10 mouse cellular contexts compared by ENCODE assay signal in the genomic region with DNA sequence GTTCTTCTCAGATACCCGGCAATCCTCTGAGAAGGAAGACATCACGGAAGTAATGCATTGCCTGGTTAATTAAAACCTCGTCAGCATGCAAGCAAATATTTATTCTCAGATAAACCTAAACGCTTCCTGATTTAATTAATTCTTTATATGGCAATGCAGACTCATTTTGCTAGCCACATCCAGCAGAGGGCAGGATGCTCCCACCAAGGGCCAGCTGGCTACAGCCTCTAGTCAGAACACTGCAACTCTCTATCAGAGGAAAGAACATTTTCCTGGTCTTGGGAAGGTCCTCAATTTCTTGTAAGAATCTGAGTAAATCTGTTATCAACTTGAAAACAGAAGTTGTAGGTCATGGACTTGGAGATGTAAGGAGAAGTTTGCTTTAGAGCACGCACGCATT. TPM values are rescaled to one million over a fixed set of nuclear protein-coding genes. Genes with fewer than 3 reads are reported as not detected.
DNase-seq lines count a peak whose midpoint lies in the region; ATAC-seq and TF ChIP-seq lines count a peak whose summit lies in the region.
"Had no signal": no experiment of that assay in that cellular context is flagged by ENCODE, and none has a peak within 500 bp of the region (broad histone marks: within the 10 kb centered on the region; RNA-seq: fewer than 3 reads in every experiment).

No protein-coding gene starts in this region.

- ATAC-seq in forebrain, embryonic 13.5 days: peak; percentile 91
- peak; percentile 60; the same call in 1 of the 2 replicates for ATAC-seq in midbrain, embryonic 14.5 days (ENCODE audit: low FRiP score, low TSS enrichment)

- no peaks in the 10 kb centered on the region; the same call in 1 of the 2 replicates for H3K4me1 ChIP-seq in heart, adult 2 months (ENCODE audit: control insufficient read depth, insufficient read depth, low read length)
- H3K4me1 ChIP-seq in forebrain, embryonic 13.5 days: no peaks in the 10 kb centered on the region
- no peaks in the 10 kb centered on the region for H3K4me1 ChIP-seq in midbrain, embryonic 14.5 days (ENCODE audit: control insufficient read depth, insufficient read depth, low read length)
- H3K4me1 ChIP-seq: limb, embryonic 12.5 days had no signal

- no peak for TF ChIP-seq EP300 in heart, adult 2 months (IDR thresholded peaks at IDR 0.05; ENCODE audit: insufficient read depth, low read depth, low read length)

- TF ChIP-seq CTCF in heart, adult 2 months (IDR thresholded peaks at IDR 0.05): peak; percentile 76
- peak; percentile 78 for TF ChIP-seq CTCF in brain, embryonic 14.5 days (IDR thresholded peaks at IDR 0.05; ENCODE audit: borderline replicate concordance, extremely low read depth, insufficient read depth, insufficient read length)
- TF ChIP-seq CTCF in left cerebral cortex, adult 2 months (IDR thresholded peaks at IDR 0.05): peak; percentile 89

- no peaks in the 10 kb centered on the region for H3K36me3 ChIP-seq in heart, adult 2 months (ENCODE audit: control insufficient read depth, insufficient read depth, low read length)
- no peaks in the 10 kb centered on the region for H3K36me3 ChIP-seq in forebrain, embryonic 13.5 days (ENCODE audit: poor library complexity, severe bottlenecking)
- no peaks in the 10 kb centered on the region for H3K36me3 ChIP-seq in midbrain, embryonic 14.5 days (ENCODE audit: control insufficient read depth, insufficient read depth, low read length)
- H3K36me3 ChIP-seq: G1E; limb, embryonic 12.5 days had no signal

- no peak overlapping the region for H3K4me2 ChIP-seq in forebrain, embryonic 13.5 days
- H3K4me2 ChIP-seq in midbrain, embryonic 14.5 days (ENCODE audit: low read length): no peak overlapping the region
- H3K4me2 ChIP-seq: limb, embryonic 12.5 days had no signal

- no peaks in the 10 kb centered on the region for H3K27me3 ChIP-seq in heart, adult 2 months (ENCODE audit: control insufficient read depth, insufficient read depth, low read length)
- no peaks in the 10 kb centered on the region for H3K27me3 ChIP-seq in forebrain, embryonic 13.5 days
- no peaks in the 10 kb centered on the region for H3K27me3 ChIP-seq in midbrain, embryonic 14.5 days (ENCODE audit: control insufficient read depth, insufficient read depth, low read length)
- H3K27me3 ChIP-seq: limb, embryonic 12.5 days had no signal

- 48% methylated on average over 6 of the region's 6 CpGs for WGBS in heart, adult 2 months
- 68% methylated on average over 6 of the region's 6 CpGs for WGBS in forebrain, embryonic 13.5 days
- WGBS in midbrain, embryonic 14.5 days: 76% methylated on average over 6 of the region's 6 CpGs

- H3K9ac ChIP-seq in heart, adult 2 months (ENCODE audit: low read depth, low read length): no peak overlapping the region
- no peak overlapping the region for H3K9ac ChIP-seq in forebrain, embryonic 13.5 days
- no peak overlapping the region for H3K9ac ChIP-seq in midbrain, embryonic 14.5 days (replicated peaks; ENCODE audit: low read length)
- H3K9ac ChIP-seq: limb, embryonic 12.5 days had no signal

- TF ChIP-seq POLR2A in heart, adult 2 months (IDR thresholded peaks at IDR 0.05; ENCODE audit: insufficient read depth, low read depth, low read length): no peak
- TF ChIP-seq POLR2A in brain, embryonic 14.5 days (IDR thresholded peaks at IDR 0.05; ENCODE audit: borderline replicate concordance, extremely low read depth, insufficient read depth, insufficient read length, poor library complexity, severe bottlenecking): no peak

- H3K79me2 ChIP-seq in heart, adult 2 months (replicated peaks; ENCODE audit: control insufficient read depth, insufficient read depth, low read length): no peaks in the 10 kb centered on the region

- intact Hi-C loops in heart, adult 2 months (cut with DNase I): no loop called here
- intact Hi-C loops in heart, postnatal 25 days (cut with DNase I): loop anchor here (1.0 to 10.0 kb wide), 2 partner anchors 275 to 469 kb away; a partner anchor contains a TSS
- intact Hi-C loops in left cerebral cortex, adult 2 months (cut with DNase I): loop anchor here (1.0 to 2.0 kb wide), 4 partner anchors 83 to 469 kb away; no protein-coding TSS in a partner anchor

- H3K9me3 ChIP-seq in forebrain, embryonic 13.5 days (replicated peaks): no peaks in the 10 kb centered on the region
- no peaks in the 10 kb centered on the region for H3K9me3 ChIP-seq in midbrain, embryonic 14.5 days (ENCODE audit: control insufficient read depth, low read length)
- H3K9me3 ChIP-seq: limb, embryonic 12.5 days had no signal

- no peak overlapping the region for H3K27ac ChIP-seq in heart, adult 2 months
- no peak overlapping the region for H3K27ac ChIP-seq in forebrain, embryonic 13.5 days
- H3K27ac ChIP-seq in left cerebral cortex, adult 2 months: no peak overlapping the region
- no peak overlapping the region for H3K27ac ChIP-seq in midbrain, embryonic 14.5 days (replicated peaks; ENCODE audit: low read depth, low read length)
- H3K27ac ChIP-seq: limb, embryonic 12.5 days had no signal

- DNase-seq in heart, adult 2 months: peak; percentile 41 to 43
- no peak for DNase-seq in heart, postnatal 25 days (ENCODE audit: low spot score)
- peak; percentile 86 for DNase-seq in brain, embryonic 14.5 days (ENCODE audit: low read depth)
- DNase-seq in hindlimb bud, embryonic 11.5 days (ENCODE audit: extremely low spot score, low read depth, low spot score): peak; percentile 6
- peak; percentile 70 to 75 for DNase-seq in left cerebral cortex, adult 2 months (ENCODE audit: extremely low spot score in 1 of 2, low spot score in 2 of 2)
- peak; percentile 84 for DNase-seq in midbrain, embryonic 14.5 days
- DNase-seq in spleen, postnatal 36 days (ENCODE audit: low spot score in 2 of 2): peak; percentile 54 to 60

- no peak overlapping the region for H3K4me3 ChIP-seq in heart, adult 2 months
- H3K4me3 ChIP-seq in forebrain, embryonic 13.5 days: no peak overlapping the region
- H3K4me3 ChIP-seq in left cerebral cortex, adult 2 months: no peak overlapping the region
- H3K4me3 ChIP-seq in midbrain, embryonic 14.5 days (replicated peaks; ENCODE audit: low read depth, low read length): no peak overlapping the region
- H3K4me3 ChIP-seq: limb, embryonic 12.5 days had no signal

RNA-seq across cellular contexts. Expression of a gene that starts 4.1 kb away (rescaled TPM):
- total RNA-seq in heart, adult 2 months (2021): 1 to 10 TPM; 1.3 to 2.5 TPM
- 2.9 and 5.7 TPM in 2 replicates for polyA plus RNA-seq in heart, adult 2 months (2012; rRNA removed)
- total RNA-seq in heart, postnatal 25 days (2021): under 1 TPM; 0.68 to 0.75 TPM
- 0.16 and 0.32 TPM in 2 replicates for polyA plus RNA-seq in brain, embryonic 14.5 days (2012; rRNA removed)
- polyA plus RNA-seq in forebrain, embryonic 13.5 days (2015; fragmentation: Nextera tagmentation; extraction: Ambion mirVana): 0.18 and 0.33 TPM in 2 replicates
- total RNA-seq in left cerebral cortex, adult 2 months (2021): under 1 TPM in 1 of 2 experiments, not detected in 1; 0.20 TPM
- polyA plus RNA-seq in midbrain, embryonic 14.5 days (2014; fragmentation: Nextera tagmentation; extraction: Ambion mirVana): 0.38 TPM in 1 of 2 replicates, not detected in the other
- polyA plus RNA-seq: G1E had no signal
